Mouse (Mus musculus): ENCODE measurements around the gene Gm43064. TPM values are rescaled to one million over a fixed set of nuclear protein-coding genes. Genes with fewer than 3 reads are reported as not detected.
"Not testable (repeated sequence)": the region's sequence is repeated elsewhere in the genome, so short reads cannot be mapped to it uniquely, and the experiment has no call there.

Gene Gm43064
- polyA plus RNA-seq, 1 experiment from 2014 or later: not detected

DNA sequence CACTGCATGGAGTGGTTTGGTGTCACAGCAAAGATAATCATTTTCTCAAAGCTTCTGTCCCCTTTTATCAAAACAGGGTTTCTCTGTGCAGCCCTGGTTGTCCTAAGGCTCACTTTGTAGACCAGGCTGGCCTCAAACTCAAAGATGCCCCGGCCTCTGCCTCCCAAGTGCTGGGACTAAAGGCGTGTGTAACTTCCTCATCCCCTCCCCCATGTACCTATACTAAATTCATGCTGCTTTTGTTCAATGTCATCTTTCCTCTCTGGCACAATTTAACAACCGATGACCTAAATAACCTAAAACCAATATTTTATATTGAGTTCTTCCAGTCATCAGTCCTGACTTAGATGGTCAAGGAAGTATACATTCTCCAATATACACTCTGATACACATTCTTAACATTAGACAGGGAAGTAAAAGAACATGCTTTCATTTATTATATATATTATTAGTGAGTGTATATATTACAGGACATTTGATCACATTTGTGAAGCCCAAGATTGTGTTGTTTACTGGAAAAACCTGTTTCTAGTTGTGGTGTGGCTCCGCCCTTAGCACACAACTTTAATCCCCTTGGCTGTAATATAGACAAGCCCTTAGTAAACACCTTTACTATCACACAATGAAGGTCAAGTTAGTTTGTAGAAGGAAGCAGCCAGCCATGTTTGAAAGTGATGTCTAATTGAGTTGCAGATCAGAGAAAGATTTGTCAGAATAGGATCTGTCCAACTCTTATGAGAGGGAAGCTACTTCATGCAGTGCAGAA, 26.3 kb upstream of the Gm43064 start:
- WGBS: 62% methylated on average over 4 of the region's 4 CpGs
- Histone ChIP-seq H3K9ac (no peak overlapping the region), H3K36me3 (peaks cover 1% of the 10 kb centered on the region; the same call in 1 of the 2 replicates), H3K9me3 (no peaks in the 10 kb centered on the region), H3K4me2 (replicated peaks) (no peak overlapping the region), H3K4me1 (replicated peaks) (peaks cover 6% of the 10 kb centered on the region; the same call in 1 of the 2 replicates), H3K27ac (no peak overlapping the region), H3K4me3 (replicated peaks) (no peak overlapping the region), H3K27me3 (replicated peaks) (no peaks in the 10 kb centered on the region)
- ATAC-seq: 0 out of 2 replicates have a peak, but pooled peaks have one; percentile 42

DNA sequence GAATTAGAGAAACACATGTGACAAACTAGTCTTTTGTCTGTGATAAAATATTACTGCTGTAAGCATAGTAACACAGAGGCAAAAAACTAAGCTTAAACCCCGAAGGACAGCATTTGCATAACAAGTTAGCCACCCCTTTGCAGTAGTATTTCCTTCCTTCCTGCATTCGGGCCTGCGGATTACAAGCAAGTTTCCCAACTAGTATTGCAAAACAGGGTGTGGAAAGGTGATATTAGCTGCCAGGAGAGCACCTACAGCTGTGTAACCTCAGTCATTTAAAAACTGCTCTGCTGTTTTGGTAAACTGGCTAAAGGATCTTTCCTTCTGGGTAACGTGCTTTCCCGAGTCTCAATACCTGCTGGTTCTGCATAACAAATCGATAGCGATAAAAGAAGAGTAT, 22.1 kb upstream of the Gm43064 start:
- ATAC-seq: no peak
- H3K4me1 ChIP-seq (replicated peaks): 0 out of 2 replicates have a peak, but pooled peaks cover 6% of the 10 kb centered on the region
- no peak overlapping the region for H3K9ac ChIP-seq
- 65% methylated on average over 7 of the region's 7 CpGs for WGBS
- no peaks in the 10 kb centered on the region for H3K9me3 ChIP-seq
- no peak overlapping the region for H3K4me3 ChIP-seq (replicated peaks)
- H3K36me3 ChIP-seq: no peaks in the 10 kb centered on the region
- no peak overlapping the region for H3K4me2 ChIP-seq (replicated peaks)
- no peak overlapping the region for H3K27ac ChIP-seq
- no peaks in the 10 kb centered on the region for H3K27me3 ChIP-seq (replicated peaks)

GRCm38 (mm10) chr3:103789096-103789495, 20.3 kb upstream of the Gm43064 start:
- Histone ChIP-seq H3K27ac (no peak overlapping the region), H3K36me3 (no peaks in the 10 kb centered on the region), H3K9me3 (no peaks in the 10 kb centered on the region), H3K27me3 (replicated peaks) (no peaks in the 10 kb centered on the region), H3K9ac (no peak overlapping the region), H3K4me1 (replicated peaks) (no peaks in the 10 kb centered on the region), H3K4me2 (replicated peaks) (peak overlapping the region; percentile 69), H3K4me3 (replicated peaks) (peak overlapping the region; percentile 98)
- ATAC-seq: no peak
- WGBS: 78% methylated on average over 7 of the region's 7 CpGs

- WGBS: under 1% methylated on average over 14 of the region's 14 CpGs
- H3K9me3 ChIP-seq: no peaks in the 10 kb centered on the region
- no peak for ATAC-seq
- H3K4me2 ChIP-seq (replicated peaks): peak overlapping the region; percentile 69
- H3K36me3 ChIP-seq: no peaks in the 10 kb centered on the region
- H3K27ac ChIP-seq: peak overlapping the region; percentile 91
- peak overlapping the region; percentile 98 for H3K4me3 ChIP-seq (replicated peaks)
- no peaks in the 10 kb centered on the region for H3K4me1 ChIP-seq (replicated peaks)
- peak overlapping the region; percentile 97 for H3K9ac ChIP-seq
- H3K27me3 ChIP-seq (replicated peaks): no peaks in the 10 kb centered on the region
Measured at GRCm38 (mm10) chr3:103789891-103790345, 19.5 kb upstream of the Gm43064 start.

DNA sequence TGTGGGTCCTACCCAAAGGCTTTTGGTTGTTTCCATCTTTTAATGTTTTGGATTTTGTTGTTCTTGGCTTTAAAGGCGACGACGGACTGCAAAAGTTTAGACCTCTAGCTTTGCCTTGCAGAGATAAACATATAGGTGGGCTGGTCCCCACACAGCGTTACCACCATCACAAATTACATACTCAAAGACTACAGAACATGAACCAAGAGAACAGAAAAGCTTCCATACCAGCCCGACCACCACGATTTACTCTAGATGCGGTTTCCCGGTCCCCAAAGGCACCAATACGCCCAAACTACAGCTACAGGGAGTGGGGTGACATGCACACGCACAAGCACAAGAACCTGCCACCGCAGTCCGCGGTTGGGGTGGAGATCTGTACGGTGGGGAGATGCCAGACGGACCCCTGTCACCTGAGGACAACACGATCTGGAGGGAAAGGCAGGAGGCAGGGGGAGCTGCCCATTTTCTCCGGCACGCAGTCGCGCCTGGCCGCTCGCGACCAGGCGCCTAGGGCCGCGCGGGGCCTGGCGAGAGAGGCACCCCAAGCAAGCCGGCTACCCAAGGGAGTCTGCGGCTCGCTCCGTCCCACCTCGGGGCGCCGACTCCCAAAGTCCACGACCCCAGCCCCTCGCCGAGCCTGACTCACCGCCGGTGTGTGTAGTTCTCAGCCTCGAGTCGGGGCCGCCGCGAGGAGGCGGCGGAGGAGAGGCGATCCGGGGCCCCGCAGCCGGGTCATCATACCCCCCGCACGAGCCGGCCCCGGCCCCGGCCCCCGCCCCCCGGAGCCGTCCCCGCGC, 18.8 kb upstream of the Gm43064 start:
- peak; percentile 82 for ATAC-seq
- Histone ChIP-seq H3K36me3 (no peaks in the 10 kb centered on the region), H3K9me3 (no peaks in the 10 kb centered on the region), H3K4me2 (replicated peaks) (peak overlapping the region; percentile 69), H3K27me3 (replicated peaks) (no peaks in the 10 kb centered on the region), H3K9ac (peak overlapping the region; percentile 97), H3K27ac (peak overlapping the region; percentile 91), H3K4me1 (replicated peaks) (no peaks in the 10 kb centered on the region), H3K4me3 (replicated peaks) (peak overlapping the region; percentile 98)
- under 1% methylated on average over 60 of the region's 61 CpGs for WGBS

- 9% methylated on average over 49 of the region's 49 CpGs for WGBS
- Histone ChIP-seq H3K4me3 (replicated peaks) (peak within 1 kb of the TSS; percentile 98), H3K27me3 (replicated peaks) (no peaks in the 10 kb centered on the region), H3K9me3 (no peaks in the 10 kb centered on the region), H3K27ac (peak within 1 kb of the TSS; percentile 91), H3K9ac (peak within 1 kb of the TSS; percentile 97), H3K4me1 (replicated peaks) (no peaks in the 10 kb centered on the region), H3K4me2 (replicated peaks) (peak within 1 kb of the TSS; percentile 69), H3K36me3 (no peaks in the 10 kb centered on the region)
- peak; percentile 97 for ATAC-seq
Measured at GRCm38 (mm10) chr3:103791230-103792110, 17.9 kb upstream of the Gm43064 start, which contains the start of gene Hipk1. Gene Hipk1 (minus strand): TSS chr3:103791563.

- ATAC-seq; H3K4me3 ChIP-seq (replicated peaks); H3K9ac ChIP-seq; H3K9me3 ChIP-seq; H3K36me3 ChIP-seq; H3K27ac ChIP-seq; H3K27me3 ChIP-seq (replicated peaks); H3K4me1 ChIP-seq (replicated peaks): not testable (repeated sequence)
- peak overlapping the region; percentile 69 for H3K4me2 ChIP-seq (replicated peaks)
- 79% methylated on average over 5 of the region's 5 CpGs for WGBS
Measured at GRCm38 (mm10) chr3:103792111-103792406, 17.3 kb upstream of the Gm43064 start.

- Histone ChIP-seq H3K4me2 (replicated peaks) (no peak overlapping the region), H3K9me3 (no peaks in the 10 kb centered on the region), H3K9ac (no peak overlapping the region), H3K27me3 (replicated peaks) (no peaks in the 10 kb centered on the region), H3K36me3 (no peaks in the 10 kb centered on the region), H3K4me3 (replicated peaks) (no peak overlapping the region), H3K27ac (no peak overlapping the region), H3K4me1 (replicated peaks) (no peaks in the 10 kb centered on the region)
- 70% methylated on average over 1 of the region's 1 CpGs for WGBS
- ATAC-seq: no peak
Measured at GRCm38 (mm10) chr3:103792566-103792965, 16.8 kb upstream of the Gm43064 start.

- H3K36me3 ChIP-seq: no peaks in the 10 kb centered on the region
- H3K4me1 ChIP-seq (replicated peaks): no peaks in the 10 kb centered on the region
- no peak overlapping the region for H3K9ac ChIP-seq
- no peaks in the 10 kb centered on the region; the same call in 1 of the 2 replicates for H3K27me3 ChIP-seq (replicated peaks)
- H3K4me2 ChIP-seq (replicated peaks): no peak overlapping the region
- 63% methylated on average over 2 of the region's 2 CpGs for WGBS
- no peak overlapping the region for H3K27ac ChIP-seq
- no peaks in the 10 kb centered on the region for H3K9me3 ChIP-seq
- no peak overlapping the region for H3K4me3 ChIP-seq (replicated peaks)
- ATAC-seq: no peak
Measured at GRCm38 (mm10) chr3:103796389-103796788, 13.0 kb upstream of the Gm43064 start.

DNA sequence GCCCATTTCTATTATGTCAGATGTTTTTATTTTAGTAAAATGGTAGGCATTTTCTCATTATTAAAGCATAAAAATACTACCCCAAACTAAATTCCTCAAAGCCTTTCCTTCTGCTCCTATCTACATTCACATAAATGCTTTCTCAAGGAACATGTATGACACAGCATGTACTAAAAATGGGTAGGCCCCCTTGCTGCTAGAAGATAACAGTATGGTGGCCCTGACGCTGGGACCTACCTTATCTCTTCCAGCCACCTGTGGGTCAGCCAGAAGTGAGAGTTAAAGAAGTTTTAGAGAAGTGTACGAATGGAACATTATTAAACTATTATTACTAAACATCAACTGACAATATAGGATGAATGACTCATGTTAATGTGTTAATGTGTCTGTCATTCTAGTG, 9.9 kb upstream of the Gm43064 start:
- Histone ChIP-seq H3K36me3 (peaks cover 12% of the 10 kb centered on the region; the same call in 1 of the 2 replicates), H3K4me3 (replicated peaks) (no peak overlapping the region), H3K27me3 (replicated peaks) (no peaks in the 10 kb centered on the region; the same call in 1 of the 2 replicates), H3K9ac (no peak overlapping the region), H3K27ac (no peak overlapping the region), H3K4me1 (replicated peaks) (peaks cover 8% of the 10 kb centered on the region), H3K9me3 (no peaks in the 10 kb centered on the region), H3K4me2 (replicated peaks) (no peak overlapping the region)
- WGBS: 69% methylated on average over 2 of the region's 2 CpGs
- peak; percentile 43; the same call in 1 of the 2 replicates for ATAC-seq

- Histone ChIP-seq H3K27ac (peak overlapping the region; percentile 56), H3K4me3 (replicated peaks) (no peak overlapping the region), H3K4me2 (replicated peaks) (peak overlapping the region; percentile 9; the same call in 1 of the 2 replicates), H3K9ac (no peak overlapping the region), H3K4me1 (replicated peaks) (peaks cover 8% of the 10 kb centered on the region), H3K27me3 (replicated peaks) (no peaks in the 10 kb centered on the region; the same call in 1 of the 2 replicates), H3K9me3 (no peaks in the 10 kb centered on the region), H3K36me3 (peaks cover 13% of the 10 kb centered on the region; the same call in 1 of the 2 replicates)
- peak; percentile 92 for ATAC-seq
- WGBS: 55% methylated on average over 10 of the region's 10 CpGs
Measured at GRCm38 (mm10) chr3:103801631-103802531, 7.5 kb upstream of the Gm43064 start.

Measured in intestine, embryonic 15.5 days (tissue).